ENCODE assay signal across 21 mouse cellular contexts in the genomic region with DNA sequence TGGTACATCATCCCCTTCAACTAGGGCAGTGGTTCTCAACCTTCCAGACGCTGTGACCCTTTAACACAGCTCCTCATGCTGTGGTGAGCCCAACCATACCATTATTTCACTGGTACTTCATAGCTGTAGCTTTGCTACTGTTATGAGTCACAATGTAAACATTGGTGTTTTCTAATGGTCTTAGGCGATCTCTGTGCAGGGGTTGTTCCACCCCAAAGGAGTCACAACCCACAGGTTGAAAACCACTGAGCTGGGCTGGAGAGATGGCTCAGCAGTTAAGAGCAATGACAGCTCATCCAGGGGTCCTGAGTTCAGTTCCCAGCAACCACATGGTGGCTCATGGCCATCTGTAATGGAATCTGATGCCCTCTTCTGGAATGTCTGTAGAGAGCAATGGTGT. TPM values are rescaled to one million over a fixed set of nuclear protein-coding genes. Genes with fewer than 3 reads are reported as not detected.
DNase-seq lines count a peak whose midpoint lies in the region; ATAC-seq and TF ChIP-seq lines count a peak whose summit lies in the region.
"Had no signal": no experiment of that assay in that cellular context is flagged by ENCODE, and none has a peak within 500 bp of the region (broad histone marks: within the 10 kb centered on the region; RNA-seq: fewer than 3 reads in every experiment).

No protein-coding gene starts in this region.

- DNase-seq in liver, postnatal 0 days, result no peak
- DNase-seq in Patski (ENCODE audit: low read depth, low spot score), result no peak
- DNase-seq in stomach, postnatal 0 days (ENCODE audit: low spot score), result no peak
- no peak for DNase-seq in lung, adult 2 months
- DNase-seq in embryo, embryonic 10 days (ENCODE audit: low spot score), result no peak
- DNase-seq in spleen, adult 12 weeks (ENCODE audit: low spot score), result no peak
- DNase-seq: adrenal gland, postnatal 14 days; B cell, adult 2 months; cerebellum, adult 11-12 months; cerebellum, adult 9-10 months; cerebellum, postnatal 25 days; gastrocnemius, postnatal 10 days; heart, postnatal 36 days had no signal

- H3K4me2 ChIP-seq in liver, embryonic 12.5 days, result peak overlapping the region; percentile 39; the same call in 1 of the 2 replicates
- H3K4me2 ChIP-seq in liver, postnatal 0 days (ENCODE audit: low read depth, low read length), result no peak overlapping the region
- no peak overlapping the region for H3K4me2 ChIP-seq in stomach, postnatal 0 days (replicated peaks; ENCODE audit: low read depth)
- H3K4me2 ChIP-seq: embryonic facial prominence, embryonic 13.5 days; forebrain, embryonic 12.5 days; heart, embryonic 13.5 days; hindbrain, embryonic 12.5 days had no signal

- WGBS in liver, embryonic 12.5 days (ENCODE audit: insufficient replicate concordance), result 76% methylated on average over 2 of the region's 2 CpGs
- WGBS in liver, postnatal 0 days (ENCODE audit: insufficient replicate concordance), result 86% methylated on average over 2 of the region's 2 CpGs
- 59% methylated on average over 2 of the region's 2 CpGs for WGBS in stomach, postnatal 0 days
- 77% methylated on average over 2 of the region's 2 CpGs for WGBS in lung, adult 2 months

- ATAC-seq in liver, embryonic 12.5 days, result no peak
- no peak for ATAC-seq in liver, postnatal 0 days
- ATAC-seq in Patski, result peak; percentile 31
- ATAC-seq in stomach, postnatal 0 days (ENCODE audit: low FRiP score, low TSS enrichment), result peak; percentile 81
- ATAC-seq: forebrain, embryonic 16.5 days; hindbrain, embryonic 16.5 days had no signal

- no peak overlapping the region for H3K9ac ChIP-seq in liver, embryonic 12.5 days
- no peak overlapping the region for H3K9ac ChIP-seq in liver, postnatal 0 days (replicated peaks)
- H3K9ac ChIP-seq in stomach, postnatal 0 days (ENCODE audit: low read length), result no peak overlapping the region
- H3K9ac ChIP-seq: embryonic facial prominence, embryonic 13.5 days; forebrain, embryonic 12.5 days; heart, embryonic 13.5 days; hindbrain, embryonic 12.5 days had no signal

- H3K27ac ChIP-seq in liver, embryonic 12.5 days, result peak overlapping the region; percentile 39; the same call in 1 of the 2 replicates
- H3K27ac ChIP-seq in liver, postnatal 0 days (ENCODE audit: low read depth), result no peak overlapping the region
- no peak overlapping the region for H3K27ac ChIP-seq in stomach, postnatal 0 days (replicated peaks)
- H3K27ac ChIP-seq: embryonic facial prominence, embryonic 13.5 days; forebrain, embryonic 12.5 days; heart, embryonic 13.5 days; hindbrain, embryonic 12.5 days had no signal

- H3K9me3 ChIP-seq in liver, embryonic 12.5 days (replicated peaks), result no peaks in the 10 kb centered on the region
- no peaks in the 10 kb centered on the region for H3K9me3 ChIP-seq in liver, postnatal 0 days (ENCODE audit: low read length)
- H3K9me3 ChIP-seq in stomach, postnatal 0 days (ENCODE audit: control insufficient read depth, low read length), result no peaks in the 10 kb centered on the region
- H3K9me3 ChIP-seq: embryonic facial prominence, embryonic 13.5 days; forebrain, embryonic 12.5 days; heart, embryonic 13.5 days; hindbrain, embryonic 12.5 days had no signal

- POLR2A ChIA-PET in Patski (lab: Charles Lee), result interaction anchor here (1.8 kb wide), 1 partner anchor 10 kb away, joined by 6 read pairs; no protein-coding TSS in a partner anchor

- no peaks in the 10 kb centered on the region for H3K27me3 ChIP-seq in liver, embryonic 12.5 days (replicated peaks)
- H3K27me3 ChIP-seq in liver, postnatal 0 days (ENCODE audit: insufficient read depth, low read length), result no peaks in the 10 kb centered on the region
- H3K27me3 ChIP-seq in C2C12 (ENCODE audit: control insufficient read depth, insufficient read depth, insufficient read length), result no peaks in the 10 kb centered on the region
- H3K27me3 ChIP-seq in Patski, result no peaks in the 10 kb centered on the region
- H3K27me3 ChIP-seq in stomach, postnatal 0 days (ENCODE audit: control insufficient read depth, insufficient read depth, low read length), result no peaks in the 10 kb centered on the region
- H3K27me3 ChIP-seq: embryonic facial prominence, embryonic 13.5 days; forebrain, embryonic 12.5 days; heart, embryonic 13.5 days; hindbrain, embryonic 12.5 days had no signal

- H3K79me2 ChIP-seq in C2C12 (ENCODE audit: control insufficient read depth, insufficient read depth), result peaks cover 62% of the 10 kb centered on the region

- in situ Hi-C loops in Patski (cut with MboI; ENCODE audit: low pct_unique_long_range_greater_than_20kb), result no loop called here

- H3ac ChIP-seq in C2C12 (ENCODE audit: control insufficient read depth, insufficient read length, low read depth), result no peak overlapping the region

- TF ChIP-seq CTCF in liver, postnatal 0 days (IDR thresholded peaks at IDR 0.05; ENCODE audit: low read depth), result no peak
- TF ChIP-seq CTCF in C2C12 (IDR thresholded peaks at IDR 0.05; ENCODE audit: control insufficient read depth, insufficient read depth, insufficient read length) (no peak), Patski (IDR thresholded peaks at IDR 0.05) (no peak)
- TF ChIP-seq CTCF in stomach, postnatal 0 days (IDR thresholded peaks at IDR 0.05; ENCODE audit: low read depth), result no peak
- no peak for TF ChIP-seq CTCF in lung, adult 2 months (IDR thresholded peaks at IDR 0.05; ENCODE audit: insufficient read depth, low read length)

- H3K79me3 ChIP-seq in C2C12 (ENCODE audit: low read depth), result peaks cover 35% of the 10 kb centered on the region

- no peak for TF ChIP-seq POLR2A in lung, adult 2 months (IDR thresholded peaks at IDR 0.05; ENCODE audit: borderline replicate concordance, extremely low read depth, low read depth, low read length)

- CTCF ChIA-PET in Patski (lab: Charles Lee), result interaction anchor here (1.0 to 1.2 kb wide), 2 partner anchors 10 to 26 kb away, joined by 3 read pairs; no protein-coding TSS in a partner anchor

- peaks cover 12% of the 10 kb centered on the region for H3K4me1 ChIP-seq in liver, embryonic 12.5 days
- no peaks in the 10 kb centered on the region for H3K4me1 ChIP-seq in liver, postnatal 0 days (ENCODE audit: insufficient read depth)
- no peaks in the 10 kb centered on the region for H3K4me1 ChIP-seq in stomach, postnatal 0 days (replicated peaks; ENCODE audit: control insufficient read depth, insufficient read depth)
- H3K4me1 ChIP-seq in lung, adult 2 months (ENCODE audit: control insufficient read depth, insufficient read depth, low read length), result no peaks in the 10 kb centered on the region
- H3K4me1 ChIP-seq: embryonic facial prominence, embryonic 13.5 days; forebrain, embryonic 12.5 days; hindbrain, embryonic 12.5 days had no signal

- no peak for TF ChIP-seq EP300 in liver, postnatal 0 days (IDR thresholded peaks at IDR 0.05; ENCODE audit: low read depth)
- no peak for TF ChIP-seq EP300 in stomach, postnatal 0 days (optimal IDR thresholded peaks at IDR 0.05)

- no peak overlapping the region for H3K4me3 ChIP-seq in liver, embryonic 12.5 days
- H3K4me3 ChIP-seq in liver, postnatal 0 days (ENCODE audit: low read depth, low read length), result no peak overlapping the region
- H3K4me3 ChIP-seq in C2C12 (ENCODE audit: insufficient read depth, poor library complexity, severe bottlenecking), result no peak overlapping the region
- H3K4me3 ChIP-seq in stomach, postnatal 0 days (ENCODE audit: low read depth, low read length), result no peak overlapping the region
- no peak overlapping the region for H3K4me3 ChIP-seq in lung, adult 2 months (replicated peaks; ENCODE audit: extremely low read depth, low read depth, low read length)
- H3K4me3 ChIP-seq: embryonic facial prominence, embryonic 13.5 days; forebrain, embryonic 12.5 days; heart, embryonic 13.5 days; hindbrain, embryonic 12.5 days had no signal

- H3K36me3 ChIP-seq in liver, embryonic 12.5 days, result peaks cover 42% of the 10 kb centered on the region
- H3K36me3 ChIP-seq in liver, postnatal 0 days (replicated peaks; ENCODE audit: insufficient read depth, low read length), result peaks cover 13% of the 10 kb centered on the region
- H3K36me3 ChIP-seq in C2C12 (ENCODE audit: control insufficient read depth, insufficient read depth), result peaks cover 19% of the 10 kb centered on the region
- peaks cover 11% of the 10 kb centered on the region; the same call in 1 of the 2 replicates for H3K36me3 ChIP-seq in stomach, postnatal 0 days (ENCODE audit: control insufficient read depth, insufficient read depth, low read length)

RNA-seq across cellular contexts. Expression of a gene that starts 10.7 kb away (rescaled TPM):
- 83.4 and 85.0 TPM in 2 replicates for polyA plus RNA-seq in liver, embryonic 12.5 days (2016; fragmentation: Nextera tagmentation; extraction: Ambion mirVana)
- polyA plus RNA-seq in liver, postnatal 0 days (2015; fragmentation: Nextera tagmentation; extraction: Ambion mirVana), result 60.0 and 63.0 TPM in 2 replicates
- 58.6 TPM for polyA plus RNA-seq in C2C12 (2012; fragmentation: generic; extraction: Trizol)
- polyA plus RNA-seq in Patski (2021), result 61.4 TPM
- 73.7 and 75.0 TPM in 2 replicates for polyA plus RNA-seq in stomach, postnatal 0 days (2015; fragmentation: Nextera tagmentation; extraction: Ambion mirVana)
- 68.4 and 78.1 TPM in 2 replicates for polyA plus RNA-seq in lung, adult 2 months (2012; rRNA removed)

RNA-seq across cellular contexts. Expression of a gene that starts 12.8 kb away (rescaled TPM):
- polyA plus RNA-seq in liver, embryonic 12.5 days (2016; fragmentation: Nextera tagmentation; extraction: Ambion mirVana), result 67.4 and 77.4 TPM in 2 replicates
- polyA plus RNA-seq in liver, postnatal 0 days (2015; fragmentation: Nextera tagmentation; extraction: Ambion mirVana), result 52.3 and 56.9 TPM in 2 replicates
- polyA plus RNA-seq in C2C12 (2012; fragmentation: generic; extraction: Trizol) (141 TPM), Patski (2021) (150 TPM)
- 142 and 146 TPM in 2 replicates for polyA plus RNA-seq in stomach, postnatal 0 days (2015; fragmentation: Nextera tagmentation; extraction: Ambion mirVana)
- 48.2 and 55.7 TPM in 2 replicates for polyA plus RNA-seq in lung, adult 2 months (2012; rRNA removed)

RNA-seq across cellular contexts. Expression of a gene that starts 13.5 kb away (rescaled TPM):
- 48.3 and 49.1 TPM in 2 replicates for polyA plus RNA-seq in liver, embryonic 12.5 days (2016; fragmentation: Nextera tagmentation; extraction: Ambion mirVana)
- 11.2 and 12.5 TPM in 2 replicates for polyA plus RNA-seq in liver, postnatal 0 days (2015; fragmentation: Nextera tagmentation; extraction: Ambion mirVana)
- polyA plus RNA-seq in C2C12 (2012; fragmentation: generic; extraction: Trizol) (99.5 TPM), Patski (2021) (87.8 TPM)
- 27.2 and 30.3 TPM in 2 replicates for polyA plus RNA-seq in stomach, postnatal 0 days (2015; fragmentation: Nextera tagmentation; extraction: Ambion mirVana)
- 44.4 and 53.8 TPM in 2 replicates for polyA plus RNA-seq in lung, adult 2 months (2012; rRNA removed)

RNA-seq across cellular contexts. Expression of a gene that starts 17.2 kb away (rescaled TPM):
- 37.0 and 37.3 TPM in 2 replicates for polyA plus RNA-seq in liver, embryonic 12.5 days (2016; fragmentation: Nextera tagmentation; extraction: Ambion mirVana)
- 28.1 and 28.2 TPM in 2 replicates for polyA plus RNA-seq in liver, postnatal 0 days (2015; fragmentation: Nextera tagmentation; extraction: Ambion mirVana)
- polyA plus RNA-seq in C2C12 (2012; fragmentation: generic; extraction: Trizol) (45.8 TPM), Patski (2021) (46.4 TPM)
- polyA plus RNA-seq in stomach, postnatal 0 days (2015; fragmentation: Nextera tagmentation; extraction: Ambion mirVana), result 37.2 and 38.1 TPM in 2 replicates
- 27.3 and 30.8 TPM in 2 replicates for polyA plus RNA-seq in lung, adult 2 months (2012; rRNA removed)

RNA-seq across cellular contexts. Expression of a gene that starts 19.9 kb away (rescaled TPM):
- 20.7 and 21.1 TPM in 2 replicates for polyA plus RNA-seq in liver, embryonic 12.5 days (2016; fragmentation: Nextera tagmentation; extraction: Ambion mirVana)
- 11.6 and 12.6 TPM in 2 replicates for polyA plus RNA-seq in liver, postnatal 0 days (2015; fragmentation: Nextera tagmentation; extraction: Ambion mirVana)
- polyA plus RNA-seq in C2C12 (2012; fragmentation: generic; extraction: Trizol) (24.7 TPM), Patski (2021) (39.9 TPM)
- 9.8 and 11.8 TPM in 2 replicates for polyA plus RNA-seq in stomach, postnatal 0 days (2015; fragmentation: Nextera tagmentation; extraction: Ambion mirVana)
- 60.6 and 80.4 TPM in 2 replicates for polyA plus RNA-seq in lung, adult 2 months (2012; rRNA removed)

Comparison
In these comparisons a context has a peak if more than half of its experiments do, and no peak if none do; other contexts are left out.
1. ATAC-seq: peak in Patski (single experiment) and stomach, postnatal 0 days (single experiment); none in liver, embryonic 12.5 days (single experiment) and liver, postnatal 0 days (single experiment).